Mouse (Mus musculus) heart, adult 8-10 months (tissue): Measurements from ENCODE around the gene Gm20503. TPM values are rescaled to one million over a fixed set of nuclear protein-coding genes. Genes with fewer than 3 reads are reported as not detected.
A peak's percentile ranks its signal among the peaks of the same experiment; 100 is the strongest.

Experiments used
- DNase-seq: peaks from one replicate; pipeline ENCODE4 v3.0.0; 2022; ENCODE audit warnings: low spot score
- total RNA-seq, 4 experiments: library from RNA; stranded (reverse); gene quantifications; 2 replicates each; pipeline ENCODE4 v1.2.4; 2022

The Gm20503 gene
- 1 to 10 TPM in 2 of 4 experiments, under 1 TPM in 1, not detected in 1; 0.57 to 7.1 (median 1.7) TPM for total RNA-seq

DNA sequence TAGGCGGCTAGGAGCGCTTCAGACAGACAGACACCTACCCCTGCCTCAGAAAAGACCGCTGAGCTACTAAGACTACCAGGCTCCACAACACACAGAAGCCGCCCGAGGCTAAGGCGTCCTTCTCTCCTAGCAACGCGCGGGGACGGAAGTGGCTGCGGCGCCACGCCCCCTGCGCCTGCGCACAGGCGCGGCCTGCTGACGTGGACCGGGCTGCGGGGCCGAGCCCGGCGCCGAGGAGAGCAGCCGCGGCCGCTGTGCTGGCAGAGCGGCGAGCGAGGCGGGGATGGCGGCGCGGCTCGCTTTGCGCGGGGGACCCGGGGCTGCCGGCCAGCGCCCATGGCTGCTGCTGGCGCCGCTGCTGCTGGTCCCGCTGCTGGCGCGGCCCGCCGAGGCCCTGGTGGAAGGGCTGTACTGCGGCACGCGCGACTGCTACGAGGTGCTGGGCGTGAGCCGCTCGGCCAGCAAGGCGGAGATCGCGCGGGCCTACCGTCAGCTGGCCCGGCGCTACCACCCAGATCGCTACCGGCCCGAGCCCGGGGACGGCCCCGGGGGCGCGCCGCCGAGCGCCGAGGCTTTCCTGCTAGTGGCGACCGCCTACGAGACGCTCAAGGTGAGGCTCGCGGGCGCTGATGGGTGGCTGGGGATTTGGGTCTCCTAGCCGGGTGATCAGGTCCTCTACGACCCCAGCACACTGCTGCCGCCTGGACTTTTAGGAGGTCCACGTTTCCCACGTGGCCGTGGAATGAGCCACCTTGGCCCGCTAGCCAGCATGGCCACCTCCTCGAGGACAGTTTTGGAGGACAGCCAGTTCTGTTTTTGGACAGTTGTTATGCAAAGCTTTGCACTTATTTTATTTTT lies at the start of gene Gm20503:
TSS of gene Gm20503 (plus strand) at position 263 of the 858 bp plus-strand sequence.
- DNase-seq, result peak; percentile 92

DNA sequence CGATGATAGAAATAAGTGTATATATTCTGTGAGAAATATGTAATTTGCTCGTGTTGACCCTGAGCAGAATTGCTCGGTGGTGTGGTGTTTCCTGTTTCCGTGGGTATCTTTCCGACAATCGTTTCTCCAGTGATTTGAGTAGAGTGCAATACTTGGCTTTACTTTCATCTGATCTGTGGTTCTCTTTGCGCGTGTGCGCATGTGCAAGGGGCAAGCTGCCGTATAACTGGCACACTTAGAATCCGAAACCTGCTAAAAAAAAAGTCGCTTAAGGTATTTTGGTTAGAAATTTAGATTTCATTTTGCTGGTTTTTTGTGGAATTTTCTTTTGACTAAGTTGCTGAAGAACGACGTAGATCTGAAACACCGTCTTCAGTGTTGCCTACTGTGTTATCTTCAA lies 41.3 kb upstream of the Gm20503 start:
- DNase-seq, result no peak

DNA sequence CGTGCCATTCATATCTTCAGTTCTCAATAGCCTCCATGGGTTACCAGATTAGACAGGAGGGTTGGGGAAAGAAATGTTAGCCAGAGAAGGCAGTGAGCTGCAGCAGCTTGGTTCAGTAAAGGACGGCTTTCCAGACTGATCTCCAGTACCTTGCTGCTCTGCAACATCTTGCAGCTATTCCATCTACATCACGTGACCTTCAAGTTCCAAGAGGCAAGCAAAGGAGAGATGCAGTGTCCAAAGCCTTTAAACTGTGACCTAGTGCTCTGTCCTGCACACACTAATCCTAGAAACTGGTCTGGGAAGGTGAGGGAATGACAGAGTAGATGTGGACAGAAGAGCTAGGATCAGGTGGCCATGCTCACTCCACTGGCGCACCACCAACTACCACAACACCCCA lies 39.7 kb upstream of the Gm20503 start:
- no peak for DNase-seq

DNA sequence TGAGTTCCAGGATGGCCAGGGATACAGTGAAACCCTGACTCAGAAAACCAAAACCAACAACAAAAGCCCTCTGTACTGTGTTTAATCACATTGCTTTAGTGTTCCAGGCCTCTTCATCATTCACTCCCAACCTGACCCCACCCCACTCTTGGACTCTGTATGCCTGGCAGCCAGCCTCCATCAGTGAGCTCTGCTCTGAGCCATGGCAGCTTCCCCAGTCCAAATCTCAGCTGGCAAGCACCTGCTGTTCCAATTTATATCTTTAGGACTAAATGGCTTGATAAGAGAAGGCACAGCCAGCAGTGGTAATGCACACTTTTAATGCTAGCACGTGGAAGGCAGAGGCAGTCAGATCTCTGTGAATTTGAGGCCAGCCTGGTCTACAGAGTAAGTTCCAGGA lies 37.9 kb upstream of the Gm20503 start:
- no peak for DNase-seq

DNA sequence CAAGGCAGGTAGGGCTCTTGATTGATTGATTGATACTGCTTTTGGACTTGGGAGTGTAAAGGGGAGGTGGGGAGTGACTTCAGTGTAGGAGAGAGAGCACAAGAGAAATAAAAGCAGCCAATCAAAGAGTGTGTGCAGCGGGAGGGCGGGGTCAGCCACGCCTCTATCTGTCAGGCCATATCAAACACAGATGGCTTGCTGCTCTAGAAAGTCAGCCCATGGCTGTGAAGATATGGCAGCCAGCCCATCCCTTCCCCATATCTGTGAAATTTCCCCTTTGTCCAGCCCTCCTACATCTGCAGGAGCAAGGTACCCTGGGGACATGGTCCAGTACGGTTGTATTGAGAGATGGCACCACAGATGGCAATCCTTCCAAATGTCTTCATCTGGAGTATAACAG lies 32.3 kb upstream of the Gm20503 start:
- DNase-seq, result no peak

DNA sequence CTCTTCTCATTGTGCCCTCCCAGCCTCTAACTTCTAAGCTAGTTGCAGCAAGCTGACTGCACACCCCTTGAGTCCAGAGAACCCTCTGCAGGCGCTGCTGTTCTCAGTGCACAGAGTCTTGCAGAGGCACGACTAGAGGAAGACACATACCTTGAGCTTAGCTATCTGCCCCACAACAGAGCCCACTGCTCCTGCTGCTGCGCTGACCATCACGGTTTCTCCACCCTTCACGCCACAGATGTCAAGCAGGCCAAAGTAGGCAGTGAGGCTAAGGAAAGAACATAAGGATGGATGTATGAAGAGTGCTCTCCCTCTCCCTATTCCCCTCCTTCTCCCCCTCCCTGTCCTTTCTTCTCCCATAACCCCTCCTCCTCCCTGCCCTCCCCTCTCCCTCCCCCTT lies 27.3 kb upstream of the Gm20503 start:
- DNase-seq, result no peak

DNA sequence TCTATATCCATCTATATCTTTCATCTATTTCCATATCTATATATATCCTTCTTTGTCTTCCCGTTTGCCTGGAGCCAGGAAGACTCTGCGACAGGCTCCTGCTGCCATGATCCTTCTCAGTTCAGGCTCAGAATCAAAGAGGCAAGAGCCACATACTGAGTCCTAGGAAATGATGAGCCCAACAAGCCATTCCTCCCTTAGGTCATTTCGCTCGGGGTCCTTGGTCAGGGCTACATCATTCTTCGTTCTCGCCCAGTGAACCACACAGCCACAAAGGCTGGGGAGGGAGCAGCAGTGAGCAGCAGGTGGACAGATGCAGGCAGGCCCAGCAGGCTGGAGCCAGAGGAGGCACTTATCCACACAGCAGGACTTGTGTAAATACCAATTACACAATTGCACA lies 21.6 kb upstream of the Gm20503 start:
- DNase-seq, result no peak

DNA sequence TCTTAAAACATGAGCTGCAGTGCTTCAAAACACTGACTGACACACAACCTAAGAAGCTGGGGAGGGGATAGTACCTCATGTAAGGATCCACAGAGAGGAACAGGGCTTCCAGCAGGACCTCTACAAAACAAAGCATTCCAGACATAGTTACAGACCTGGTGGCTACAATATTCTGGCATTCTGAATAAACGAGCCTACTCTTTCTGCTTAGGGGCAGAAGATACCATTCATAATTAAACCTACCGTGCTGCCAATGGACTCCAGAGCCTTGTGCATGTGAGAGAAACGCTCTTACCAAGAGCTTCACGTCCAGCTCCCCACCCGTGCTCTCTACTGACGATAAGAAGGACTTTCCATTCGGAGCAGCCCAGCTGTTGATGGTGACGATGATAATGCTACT lies 20.2 kb upstream of the Gm20503 start:
- no peak for DNase-seq

DNA sequence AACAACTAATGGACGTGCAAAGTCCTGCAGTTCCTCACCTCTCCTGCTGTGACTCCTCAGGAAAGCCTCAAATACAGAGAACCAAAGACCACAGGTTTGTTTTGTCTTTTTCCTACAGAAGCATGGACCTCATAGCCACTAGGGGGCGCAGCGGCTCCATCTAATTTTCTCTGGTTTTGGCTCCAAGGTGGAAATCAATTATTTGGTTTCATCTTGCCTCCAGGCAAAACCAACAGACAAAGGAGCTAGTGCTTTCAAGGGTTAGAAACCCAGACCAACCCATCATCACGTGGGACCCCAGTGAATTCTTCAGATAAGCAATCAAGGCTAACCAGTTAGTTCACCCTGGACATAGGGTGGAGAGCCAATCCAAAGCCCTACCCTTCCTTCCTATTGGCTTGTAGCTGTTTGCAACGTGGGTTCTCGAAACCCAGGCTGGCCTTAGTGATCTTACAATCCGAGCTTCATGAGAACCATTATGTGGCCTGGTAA lies 17.8 kb upstream of the Gm20503 start:
- DNase-seq, result peak; percentile 70

DNA sequence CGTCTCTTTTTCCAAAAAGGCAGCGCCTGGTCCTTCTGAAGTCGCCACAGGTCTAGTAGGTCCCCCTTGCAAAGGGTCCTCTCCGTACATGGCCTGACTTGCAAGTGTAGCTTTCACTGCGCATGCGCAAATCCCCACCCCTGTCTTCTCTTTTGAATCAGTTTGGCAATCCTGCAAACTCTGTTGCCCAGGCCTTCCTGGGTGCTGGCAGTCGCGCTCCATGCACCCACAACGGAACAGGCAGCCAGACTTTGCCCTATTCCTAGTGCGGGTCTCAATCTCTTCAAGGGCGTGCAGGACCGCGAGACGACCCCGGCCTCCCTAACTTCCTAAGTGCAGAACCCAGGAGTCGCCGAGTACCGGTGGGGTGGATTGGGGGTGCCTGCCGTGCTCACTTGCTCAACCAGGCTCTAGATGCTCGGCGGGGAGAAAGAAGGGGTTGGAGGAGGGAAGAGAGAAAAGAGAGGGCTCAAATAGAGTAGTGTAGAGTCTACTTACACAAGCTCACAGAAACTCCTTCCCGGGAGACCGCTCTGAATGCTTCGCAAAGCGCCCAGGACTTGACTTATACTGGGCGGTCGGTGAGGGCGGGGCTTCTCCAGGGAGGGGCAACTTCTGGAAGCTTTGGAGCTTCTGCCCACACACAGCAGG lies 16.3 kb upstream of the Gm20503 start, which contains the start of gene Ptgr1:
TSS of gene Ptgr1 (minus strand) at position 580 of the 651 bp plus-strand sequence.
- DNase-seq, result peak; percentile 79

DNA sequence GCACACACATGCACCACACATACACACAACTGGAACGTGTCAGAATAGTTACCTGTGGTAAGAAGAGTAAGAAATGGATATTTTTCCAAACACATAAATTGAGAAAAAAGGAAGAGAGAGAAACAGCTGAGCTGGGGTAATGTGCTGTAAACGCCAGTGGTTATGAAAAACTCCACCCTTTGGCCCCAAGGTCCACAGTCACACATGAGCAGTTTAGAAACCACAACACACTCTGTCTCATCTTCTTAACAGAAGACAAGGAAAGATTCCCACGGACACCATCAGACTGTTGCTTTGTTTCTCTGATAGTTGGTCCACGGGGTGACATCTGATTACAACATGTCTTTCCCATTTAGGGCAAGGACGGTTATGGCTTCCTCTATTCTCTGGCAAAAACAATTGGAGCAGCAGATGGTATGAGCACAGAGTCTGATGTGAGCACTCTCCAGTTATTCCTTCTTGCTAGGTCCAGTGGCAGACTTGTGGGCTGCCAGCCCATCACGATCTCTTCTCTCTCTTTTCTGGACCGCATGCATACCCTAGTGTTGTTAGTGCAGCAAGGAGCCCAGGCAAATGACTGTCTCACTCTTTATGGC lies 13.6 kb upstream of the Gm20503 start:
- no peak for DNase-seq

DNA sequence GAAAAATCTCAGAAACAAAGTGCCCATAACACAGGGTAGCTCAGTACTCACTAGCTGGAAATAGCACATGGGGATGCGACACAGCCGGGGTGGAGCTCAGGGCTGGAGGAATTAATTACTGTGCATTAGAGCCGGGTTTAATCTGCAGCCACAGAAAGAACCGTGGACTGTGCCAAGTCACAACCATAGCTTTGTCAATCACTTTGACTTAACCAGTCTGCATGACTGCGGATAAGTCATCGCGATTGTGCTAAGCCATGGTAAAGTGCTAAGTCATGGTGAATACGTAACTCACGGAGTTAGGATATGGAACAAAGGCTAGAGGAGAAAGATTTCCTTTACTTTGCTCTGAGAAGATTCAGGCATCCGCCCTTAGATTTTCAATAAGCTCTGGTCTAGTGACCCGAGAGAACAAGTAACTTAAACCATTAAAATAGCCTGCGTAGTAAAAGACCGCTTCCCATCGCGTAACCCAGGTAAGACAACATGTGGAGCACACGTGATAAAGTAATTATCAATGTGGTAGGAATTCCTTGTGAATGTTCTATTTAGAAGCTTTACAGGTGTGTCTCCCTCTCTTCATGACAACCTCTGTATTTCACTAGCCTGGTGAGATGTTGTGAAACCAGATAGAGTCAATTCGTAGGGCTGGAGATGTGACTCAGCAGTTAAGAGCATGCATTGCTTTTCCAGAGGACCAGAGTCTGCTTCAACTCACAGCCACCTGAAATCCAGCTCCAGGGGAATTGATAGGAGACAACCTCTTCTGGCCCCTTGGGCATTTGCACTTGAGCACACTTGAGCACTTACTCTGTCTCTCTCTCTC lies 12.2 kb upstream of the Gm20503 start:
- DNase-seq, result no peak

DNA sequence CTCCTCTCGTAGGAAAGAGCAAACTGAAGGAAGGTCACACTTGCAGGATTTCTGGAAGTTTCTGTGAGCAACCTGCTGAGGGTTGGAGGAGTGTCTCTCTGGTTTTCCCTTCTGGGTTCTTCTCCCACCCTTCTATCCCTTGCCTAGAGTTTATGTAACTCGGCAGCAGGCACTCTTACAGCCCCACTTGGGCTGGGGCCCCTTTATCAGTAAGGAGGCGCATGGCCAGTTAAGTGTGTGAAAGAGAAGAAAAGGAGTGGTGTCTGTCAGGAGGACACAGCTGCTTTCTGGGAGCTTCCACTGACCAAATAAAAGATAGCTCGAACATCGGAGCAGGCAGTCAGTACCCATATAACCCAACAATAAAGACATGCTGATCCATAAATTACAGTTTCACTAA lies 10.8 kb upstream of the Gm20503 start:
- DNase-seq, result no peak

DNA sequence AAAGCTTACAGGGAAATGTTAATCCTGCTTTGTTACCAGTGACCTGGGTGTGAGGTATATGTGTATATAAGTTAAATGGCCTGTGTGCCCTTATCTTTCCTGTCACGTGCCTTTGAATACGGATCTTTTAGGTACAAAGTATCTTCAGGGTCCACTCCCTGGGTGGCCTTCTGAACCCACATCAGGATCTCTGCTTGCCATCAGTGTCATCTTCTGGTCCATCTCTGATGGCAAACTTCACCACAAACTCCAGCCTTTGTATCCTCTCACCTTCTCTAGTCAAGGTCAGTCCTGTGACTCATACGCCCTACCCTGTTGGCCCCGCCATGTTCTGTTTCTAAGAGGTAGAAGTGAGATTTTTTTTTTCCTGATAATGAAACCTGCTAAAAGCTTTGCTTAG lies 8.2 kb upstream of the Gm20503 start, which contains the start of gene Dnajc25:
TSS of gene Dnajc25 (plus strand) at position 301 of the 400 bp plus-strand sequence.
- no peak for DNase-seq

DNA sequence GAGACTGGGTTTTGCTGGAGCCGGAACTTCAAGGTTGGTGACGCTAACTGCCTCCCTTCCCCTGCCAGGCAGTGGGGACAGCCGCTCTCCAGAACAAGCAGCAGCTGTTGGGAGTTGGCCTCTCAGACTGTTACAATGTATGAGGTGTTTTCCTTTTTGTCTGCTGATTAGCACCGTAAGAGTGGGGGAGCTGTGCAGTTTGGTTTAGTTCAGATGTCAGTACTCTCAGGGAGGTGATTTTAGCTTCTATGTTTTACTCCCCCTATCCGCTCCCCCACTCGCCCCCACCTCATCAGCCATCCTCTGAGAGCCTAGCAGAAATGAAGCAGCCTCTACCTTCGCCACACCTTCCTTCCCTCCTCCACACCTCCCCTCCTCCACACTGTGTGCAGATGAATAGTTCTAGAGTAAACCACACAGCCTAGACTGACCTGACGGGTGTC lies 7.7 kb upstream of the Gm20503 start:
- DNase-seq, result no peak

DNA sequence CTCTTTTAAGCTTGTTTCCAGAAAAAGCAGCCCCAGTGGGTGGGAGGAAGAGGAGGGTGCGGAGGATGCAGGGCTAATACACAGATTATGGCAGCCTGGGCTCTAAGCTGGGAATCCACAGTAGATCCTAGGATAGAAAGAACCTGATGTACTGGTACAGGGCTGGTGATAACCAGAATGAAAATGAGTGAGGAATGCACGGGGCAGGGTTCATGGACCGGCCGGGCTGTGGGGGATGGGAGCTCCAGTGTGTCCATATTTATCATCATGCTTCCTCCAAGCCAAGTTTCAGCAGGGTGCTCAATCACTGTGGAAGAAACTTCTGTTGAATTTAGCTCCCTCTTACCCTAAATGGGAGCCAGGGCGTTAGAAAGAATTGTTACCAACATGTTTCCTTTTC lies 5.9 kb upstream of the Gm20503 start:
- DNase-seq, result no peak

DNA sequence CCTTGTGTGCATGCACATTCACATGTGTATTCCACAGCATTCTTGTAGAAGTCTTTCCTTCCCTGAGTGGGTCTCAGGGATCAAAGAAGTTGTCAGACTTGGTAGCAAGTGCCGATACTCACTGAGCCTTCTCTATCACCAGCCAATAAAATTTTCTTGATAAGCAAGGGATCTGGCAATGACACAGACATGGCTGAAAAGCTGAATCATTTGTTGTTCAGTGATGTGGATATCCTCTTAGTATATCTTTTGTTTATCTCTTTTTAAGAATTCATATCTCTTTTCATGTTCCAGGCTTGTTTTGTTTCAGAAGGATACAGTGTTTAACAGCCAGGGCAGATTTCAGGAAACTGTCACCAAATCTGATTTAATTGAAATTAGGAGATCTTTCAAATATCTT lies 4.3 kb upstream of the Gm20503 start:
- DNase-seq, result no peak

DNA sequence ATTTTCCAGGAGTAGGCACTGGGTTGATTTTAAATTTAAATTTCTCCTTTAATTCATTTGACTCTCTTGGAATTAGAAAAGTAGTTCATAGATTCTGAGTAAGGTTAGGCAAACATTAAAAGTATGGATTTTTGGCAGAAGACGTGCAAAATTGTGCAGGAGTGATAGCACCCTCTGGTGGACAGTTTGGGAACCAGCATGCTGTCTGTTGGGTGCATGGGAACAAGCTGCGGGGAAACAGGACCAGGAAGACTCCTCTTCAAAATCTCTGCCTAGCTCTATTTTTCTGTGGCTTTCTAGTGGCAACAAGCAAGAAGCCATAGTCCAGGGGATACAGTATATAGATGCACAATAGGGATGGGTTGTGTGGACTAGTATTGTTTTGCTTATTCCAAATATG lies 3.3 kb upstream of the Gm20503 start:
- peak; percentile 79 for DNase-seq

DNA sequence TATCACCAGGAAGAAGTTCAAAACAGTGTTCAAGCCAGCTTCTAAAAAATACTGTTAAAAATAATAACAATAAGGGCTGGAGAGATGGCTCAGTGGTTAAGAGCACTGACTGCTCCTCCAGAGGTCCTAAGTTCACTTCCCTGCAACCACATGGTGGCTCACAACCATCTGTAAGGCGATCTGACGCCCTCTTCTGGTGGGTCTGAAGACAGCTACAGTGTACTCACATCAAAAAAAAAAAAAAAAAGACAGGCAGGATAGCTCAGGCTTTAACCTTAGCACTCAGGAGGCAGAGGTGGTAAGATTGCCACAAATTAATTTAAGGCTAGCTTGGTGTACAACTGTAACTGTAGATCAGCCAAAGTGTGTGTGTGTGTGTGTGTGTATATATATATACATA lies 2.4 kb upstream of the Gm20503 start:
- DNase-seq, result no peak

DNA sequence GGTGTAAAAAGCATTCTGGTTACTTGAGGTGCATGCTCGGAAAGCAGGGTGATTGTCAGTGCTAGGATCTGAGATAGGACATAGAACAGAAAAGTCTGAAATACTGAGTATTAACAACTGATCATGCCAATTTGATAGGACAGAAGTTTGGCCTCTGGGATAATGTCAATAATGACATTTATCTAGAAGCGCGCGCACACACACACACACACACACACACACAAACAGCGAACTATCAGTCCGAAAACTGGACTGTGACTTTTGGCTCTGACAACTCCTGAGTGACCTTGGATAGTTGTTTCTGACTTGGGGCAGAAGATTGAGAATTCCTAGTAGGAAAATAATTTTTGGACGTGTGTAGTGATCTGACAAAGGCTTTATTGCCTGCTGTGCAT lies 793 bp downstream of the Gm20503 start:
- DNase-seq, result no peak

DNA sequence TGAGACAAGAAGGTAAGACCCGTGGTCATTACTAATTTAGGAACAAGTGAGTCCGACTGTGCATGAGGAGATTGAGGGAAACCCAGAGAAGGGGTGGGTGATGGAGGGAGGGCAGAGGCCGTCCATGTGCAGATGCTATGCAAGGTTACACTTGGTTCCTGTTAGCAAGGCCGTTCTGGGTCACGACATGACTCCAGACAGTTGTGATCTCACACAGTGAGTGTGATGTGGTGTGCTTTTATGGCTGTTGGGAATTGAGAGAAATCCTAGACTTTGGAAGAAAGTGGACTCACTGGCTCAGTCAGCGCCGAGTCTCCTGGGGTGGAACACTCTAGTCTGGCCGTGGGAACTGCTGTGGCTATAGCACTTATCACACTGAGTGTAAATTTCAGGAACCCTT lies 3.2 kb downstream of the Gm20503 start:
- DNase-seq, result no peak

DNA sequence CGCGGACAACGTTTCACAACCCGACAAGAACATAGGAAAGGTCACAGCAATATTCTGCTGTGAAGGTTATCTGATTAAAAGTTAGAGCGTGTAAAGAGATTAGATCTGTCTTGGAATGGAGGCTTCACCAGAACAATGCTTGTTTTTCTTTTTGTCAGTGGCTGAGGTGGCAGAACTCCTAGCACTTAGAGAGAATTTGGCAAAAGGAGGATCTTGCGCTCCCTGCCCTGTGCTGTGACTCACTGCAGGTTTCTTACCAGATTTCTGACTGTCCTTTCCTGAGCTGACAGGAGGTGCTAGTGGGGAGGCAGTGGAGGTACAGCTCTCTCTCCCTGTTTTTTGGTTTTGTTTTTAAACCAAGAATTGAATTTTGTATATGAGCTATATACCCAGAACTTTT lies 4.0 kb downstream of the Gm20503 start:
- no peak for DNase-seq
